Mouse (Mus musculus) liver, adult (tissue): ENCODE results near the gene Ascl3.

ENCODE experiments used
- GATA4 ChIP-seq: IDR thresholded peaks from 2 replicates; pipeline ENCODE4 v1.6.1; 2014; ENCODE audit warnings: mild to moderate bottlenecking, low read length; ENCODE audit not compliant: insufficient replicate concordance

The Ascl3 gene

DNA sequence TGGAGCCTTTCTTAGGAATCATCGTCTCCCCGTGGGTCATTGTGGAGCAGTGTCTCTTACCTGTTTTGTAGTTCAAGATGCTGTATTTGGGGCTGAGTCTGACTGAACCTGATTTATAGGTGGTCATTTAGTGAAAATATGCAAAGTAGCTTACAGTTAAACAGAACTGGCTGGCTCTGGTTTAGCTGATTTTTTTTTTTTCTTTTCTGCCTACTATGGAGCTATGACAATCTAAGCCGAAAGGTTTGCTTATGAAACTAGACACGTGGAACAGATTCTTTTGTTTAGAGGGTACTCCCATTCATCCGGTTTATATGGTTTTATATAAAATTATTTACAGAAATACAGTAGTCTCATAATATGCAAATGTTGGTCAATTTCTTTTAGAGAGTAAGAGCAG, at the start of gene Ascl3:
Gene Ascl3 (minus strand): TSS at position 101 of the 400 bp plus-strand sequence.
- no peak for TF ChIP-seq GATA4

DNA sequence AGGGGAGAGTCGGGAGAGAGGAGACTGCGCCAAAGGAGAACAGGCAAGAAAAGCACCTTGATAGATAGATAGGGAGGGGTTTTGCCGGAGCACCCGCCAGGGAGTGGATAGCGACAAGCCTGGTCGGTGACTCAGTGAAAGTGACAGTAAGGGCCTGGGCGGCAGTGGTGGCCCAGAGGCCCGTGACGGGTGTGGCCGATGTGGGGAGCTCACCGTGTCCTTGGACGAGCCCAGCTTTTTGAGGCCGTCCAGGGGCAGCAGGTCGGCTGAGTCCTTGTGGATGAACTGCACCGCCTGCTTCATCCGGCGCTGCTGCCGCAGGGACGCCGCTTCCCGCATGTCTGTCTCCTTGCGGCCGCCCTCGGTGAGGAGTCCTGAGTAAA, 49.6 kb upstream of the Ascl3 start:
- TF ChIP-seq GATA4 = no peak

GRCm38 (mm10) chr7:109772251-109772650, 40.7 kb upstream of the Ascl3 start:
- no peak for TF ChIP-seq GATA4

DNA sequence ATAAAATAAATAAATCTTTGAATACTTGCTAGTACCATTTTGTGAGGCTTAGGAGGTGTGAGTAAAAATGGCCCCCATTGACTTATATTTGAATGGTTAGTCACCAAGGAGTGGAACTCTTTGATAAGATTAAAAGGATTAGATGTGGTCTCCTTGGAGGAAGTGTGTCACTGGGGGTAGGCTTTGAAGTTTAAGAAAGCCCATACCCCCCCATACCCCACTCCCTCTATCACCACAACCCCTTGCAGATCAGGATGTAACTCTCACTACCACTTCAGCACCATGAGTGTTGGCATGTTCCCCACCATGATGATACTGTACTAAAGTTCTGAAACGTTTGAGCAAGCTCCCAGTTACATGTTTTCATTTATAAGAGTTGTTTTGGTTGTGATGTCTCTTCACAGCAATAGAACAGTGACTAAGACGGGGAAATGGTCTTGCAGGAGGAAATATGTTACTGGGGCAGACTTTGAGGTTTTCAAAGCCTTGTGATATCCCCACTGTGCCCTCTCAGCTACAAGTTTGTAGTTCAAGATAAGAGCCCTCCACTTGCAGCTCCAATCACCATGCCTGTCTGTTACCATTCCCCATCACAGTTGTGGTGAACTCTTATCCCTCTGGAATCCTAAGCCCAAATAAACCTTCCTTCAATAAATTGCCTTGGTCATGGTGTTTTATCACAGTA, 37.3 kb upstream of the Ascl3 start:
- no peak for TF ChIP-seq GATA4

DNA sequence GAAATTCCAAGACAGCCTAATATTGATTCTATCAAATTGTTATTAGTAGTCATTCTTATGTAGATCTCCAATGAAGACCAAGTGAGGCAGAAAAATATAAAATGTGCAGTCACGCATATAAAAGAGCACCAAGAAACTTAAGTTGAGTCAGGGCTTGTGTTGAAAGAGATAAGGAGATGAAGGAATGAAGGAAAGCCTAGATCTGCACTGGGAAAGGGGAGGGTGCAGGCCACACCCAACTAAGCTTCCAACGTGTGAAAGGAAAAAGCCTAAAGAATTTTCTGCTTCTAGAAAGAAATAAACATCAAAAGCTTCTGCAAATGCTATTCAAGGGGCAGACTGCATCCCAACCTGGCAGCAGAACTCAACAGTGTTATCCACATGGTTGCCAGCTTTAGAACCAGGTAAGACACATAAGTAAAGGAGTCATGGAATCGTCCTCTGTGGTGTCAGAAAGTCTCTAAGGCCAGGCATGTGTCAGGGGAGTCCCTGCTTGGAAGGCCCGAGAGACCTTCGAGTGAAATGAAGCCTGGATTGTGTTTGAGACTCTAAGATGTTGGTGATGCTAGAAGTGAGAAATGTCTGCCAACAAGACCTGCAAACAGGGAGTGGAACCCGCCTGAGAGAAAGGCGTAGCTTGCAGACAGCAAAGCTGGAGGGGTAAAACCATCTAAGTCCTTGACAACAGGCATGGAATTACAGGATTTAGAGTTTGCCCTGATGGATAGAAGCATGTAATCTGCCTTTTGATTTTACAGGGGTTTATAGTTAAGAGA, 36.2 kb upstream of the Ascl3 start:
- no peak for TF ChIP-seq GATA4

- no peak for TF ChIP-seq GATA4
These were observed 32.5 kb upstream of the Ascl3 start for GRCm38 (mm10) chr7:109764009-109764408.

DNA sequence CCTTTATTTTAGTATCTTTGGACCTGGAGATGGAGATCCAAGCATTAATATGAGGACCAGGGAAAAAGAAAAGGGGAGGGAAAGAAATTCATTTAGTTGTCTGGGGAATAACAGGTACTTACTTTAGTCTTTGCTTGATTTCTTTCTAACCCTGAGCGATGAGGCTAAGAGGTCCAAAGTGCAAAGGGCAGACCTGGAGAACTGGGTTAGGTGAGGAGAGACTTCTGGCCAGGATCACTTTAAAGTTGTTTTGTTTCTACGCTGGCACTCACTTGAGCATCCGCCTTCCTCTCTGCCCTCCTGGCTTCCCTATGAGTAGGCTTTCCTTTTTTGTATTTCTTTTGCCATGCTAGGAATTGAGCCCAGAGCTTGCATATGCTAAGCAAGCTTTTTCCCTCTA, 24.8 kb upstream of the Ascl3 start:
- TF ChIP-seq GATA4 = no peak

GRCm38 (mm10) chr7:109754034-109754433, 22.5 kb upstream of the Ascl3 start:
- TF ChIP-seq GATA4 = no peak

DNA sequence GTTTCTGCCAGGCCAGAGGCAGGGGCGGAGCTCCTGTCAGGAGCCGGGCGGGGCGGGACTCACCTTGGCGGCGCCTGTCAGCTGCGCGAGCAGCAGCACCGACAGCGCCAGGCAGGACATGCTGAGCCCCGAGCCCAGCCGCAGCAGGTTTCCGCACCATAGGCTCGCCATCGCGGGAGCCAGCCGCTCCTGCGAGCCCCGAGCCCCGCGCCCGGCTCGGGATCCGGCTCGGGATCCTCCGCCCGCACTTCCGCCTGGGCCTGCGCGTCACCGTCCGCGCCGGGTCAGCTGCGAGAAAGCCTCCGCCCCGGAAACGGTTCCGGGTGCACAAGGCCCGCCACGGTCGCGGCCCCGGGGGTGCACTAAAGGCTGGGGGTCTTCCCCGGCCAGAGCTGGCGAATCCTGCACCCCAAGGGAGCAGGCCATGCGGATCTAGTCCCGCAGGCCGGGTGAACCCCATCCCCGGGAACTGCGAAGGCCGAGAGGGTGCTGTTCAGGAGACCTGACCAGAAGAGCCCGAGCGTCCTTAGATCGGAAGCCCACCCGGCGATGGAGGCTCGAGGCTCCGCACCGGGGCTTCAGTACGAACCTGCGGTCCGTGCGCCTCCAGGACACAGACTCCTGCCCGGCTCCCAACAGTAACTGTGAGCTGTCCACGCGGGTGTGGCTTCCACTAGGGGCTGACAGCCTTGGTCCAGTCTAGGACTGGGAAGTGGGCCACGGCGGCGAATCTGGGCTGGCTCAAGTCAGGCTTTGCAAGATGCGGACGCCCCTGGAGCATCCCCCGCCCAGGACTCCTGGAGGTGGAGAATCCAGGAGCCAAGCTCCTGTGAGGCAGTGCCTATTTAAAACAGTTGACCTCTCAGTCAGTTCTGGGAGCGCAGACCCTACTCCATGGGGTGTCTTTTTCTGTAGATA, 20.7 kb upstream of the Ascl3 start, which contains the start of gene Tmem9b:
Gene Tmem9b (minus strand): TSS at position 868 of the 918 bp plus-strand sequence.
- TF ChIP-seq GATA4 = no peak

DNA sequence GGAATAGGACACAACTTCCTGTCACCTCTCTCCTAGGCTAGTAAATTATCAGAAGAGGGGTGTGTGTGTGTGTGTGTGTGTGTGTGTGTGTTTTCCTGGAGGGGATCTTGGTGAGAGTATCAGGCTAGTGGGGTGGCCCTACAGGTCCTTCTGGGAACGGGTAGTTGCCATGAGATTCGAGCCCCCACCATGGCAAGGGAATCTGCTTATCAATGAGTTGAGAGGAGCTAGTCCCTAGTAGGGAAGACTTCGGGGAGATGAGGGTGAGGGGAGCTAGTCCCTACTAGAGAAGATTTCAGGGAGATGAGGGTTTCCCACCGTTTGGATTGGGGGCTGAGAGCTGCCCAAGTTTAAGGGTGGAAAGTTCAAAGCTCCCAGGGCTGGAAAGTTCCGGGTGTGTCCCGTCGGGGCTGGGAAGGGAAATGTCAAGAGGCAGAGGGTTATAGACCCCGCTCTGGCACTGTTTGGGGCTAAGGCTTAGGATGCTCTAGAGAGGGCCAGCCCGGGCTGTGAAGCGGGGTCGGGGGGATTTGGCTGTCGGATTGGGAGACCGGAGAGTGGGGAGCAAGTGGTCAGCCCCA, 20.0 kb upstream of the Ascl3 start:
- no peak for TF ChIP-seq GATA4

GRCm38 (mm10) chr7:109747747-109748146, 16.2 kb upstream of the Ascl3 start:
- TF ChIP-seq GATA4 = no peak

DNA sequence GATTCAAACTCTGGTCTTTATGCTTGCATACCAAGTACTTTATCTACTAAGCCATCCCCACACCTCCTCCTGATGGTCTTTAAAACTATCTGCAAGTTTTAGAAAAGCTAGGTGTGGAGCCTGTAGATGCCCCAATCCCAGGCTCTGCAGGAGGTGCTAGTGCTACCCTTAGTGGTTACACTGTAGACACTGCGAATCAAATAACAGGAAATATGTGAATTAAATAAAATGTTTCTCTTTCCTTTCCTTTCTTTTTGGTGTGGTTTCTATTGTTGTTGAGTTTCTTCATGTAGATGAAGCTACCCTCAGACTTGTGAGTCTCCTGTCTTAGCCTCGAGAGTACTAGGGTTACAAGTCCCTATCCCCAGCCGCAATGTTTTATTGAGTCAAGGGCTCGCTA, 10.2 kb upstream of the Ascl3 start:
- no peak for TF ChIP-seq GATA4

GRCm38 (mm10) chr7:109741060-109741459, 9.5 kb upstream of the Ascl3 start:
- no peak for TF ChIP-seq GATA4

- no peak for TF ChIP-seq GATA4
These were observed 8.4 kb upstream of the Ascl3 start for GRCm38 (mm10) chr7:109739822-109740370.

- TF ChIP-seq GATA4 = no peak
These were observed 3.3 kb upstream of the Ascl3 start for GRCm38 (mm10) chr7:109734806-109735205.
